Comparison of ENCODE assay signal across 9 mouse cellular contexts in the genomic region with DNA sequence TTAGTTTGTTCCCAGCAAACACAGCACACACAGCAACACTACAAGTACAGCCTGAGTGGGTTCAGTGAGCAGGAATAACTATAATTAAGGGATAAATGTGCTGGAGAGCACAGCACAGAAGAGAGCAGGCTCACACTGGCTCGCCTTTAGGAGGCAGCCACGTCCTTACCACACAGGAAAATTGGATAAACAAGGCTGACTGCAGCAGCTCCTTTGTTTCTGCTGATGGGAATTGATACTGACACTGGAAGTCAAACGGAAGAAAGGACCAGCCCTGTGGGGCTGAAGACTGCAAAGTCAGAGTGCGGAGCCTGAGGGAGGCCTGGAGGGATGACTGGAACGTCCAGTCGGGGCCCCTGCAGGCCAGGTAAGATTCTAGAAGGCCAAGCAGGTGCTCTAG. TPM values are rescaled to one million over a fixed set of nuclear protein-coding genes. Genes with fewer than 3 reads are reported as not detected.
DNase-seq lines count a peak whose midpoint lies in the region; ATAC-seq and TF ChIP-seq lines count a peak whose summit lies in the region.
"Had no signal": no experiment of that assay in that cellular context is flagged by ENCODE, and none has a peak within 500 bp of the region (broad histone marks: within the 10 kb centered on the region; RNA-seq: fewer than 3 reads in every experiment).

No protein-coding gene starts in this region.

- 0 out of 2 replicates have a peak, but pooled peaks cover 3% of the 10 kb centered on the region for H3K36me3 ChIP-seq in kidney, adult 2 months (ENCODE audit: control insufficient read depth, insufficient read depth, low read length)
- peaks cover 20% of the 10 kb centered on the region for H3K36me3 ChIP-seq in embryonic facial prominence, embryonic 12.5 days
- peaks cover 12% of the 10 kb centered on the region for H3K36me3 ChIP-seq in hindbrain, embryonic 16.5 days (ENCODE audit: control insufficient read depth, insufficient read depth, low read length)
- peaks cover 13% of the 10 kb centered on the region; the same call in 1 of the 2 replicates for H3K36me3 ChIP-seq in midbrain, embryonic 16.5 days (ENCODE audit: control insufficient read depth, insufficient read depth, low read length)

- peaks cover 22% of the 10 kb centered on the region for H3K4me1 ChIP-seq in kidney, adult 2 months (ENCODE audit: control insufficient read depth, insufficient read depth, low read length)
- H3K4me1 ChIP-seq in embryonic facial prominence, embryonic 12.5 days, result peaks cover 18% of the 10 kb centered on the region
- peaks cover 30% of the 10 kb centered on the region for H3K4me1 ChIP-seq in hindbrain, embryonic 16.5 days (ENCODE audit: control insufficient read depth, insufficient read depth, low read depth, low read length)
- H3K4me1 ChIP-seq in midbrain, embryonic 16.5 days (ENCODE audit: control insufficient read depth, insufficient read depth, low read length), result peaks cover 28% of the 10 kb centered on the region

- H3K4me3 ChIP-seq in kidney, adult 2 months (ENCODE audit: insufficient read depth, low read depth, low read length), result no peak overlapping the region; the same call in 1 of the 2 replicates
- peak overlapping the region; percentile 97 for H3K4me3 ChIP-seq in embryonic facial prominence, embryonic 12.5 days
- H3K4me3 ChIP-seq in hindbrain, embryonic 16.5 days (ENCODE audit: low read length), result no peak overlapping the region; the same call in 1 of the 2 replicates
- H3K4me3 ChIP-seq in midbrain, embryonic 16.5 days (ENCODE audit: low read depth, low read length), result peak overlapping the region; percentile 25

- peak overlapping the region; percentile 44 for H3K9ac ChIP-seq in embryonic facial prominence, embryonic 12.5 days
- peak overlapping the region; percentile 52 for H3K9ac ChIP-seq in hindbrain, embryonic 16.5 days (ENCODE audit: low read depth, low read length)
- peak overlapping the region; percentile 63 for H3K9ac ChIP-seq in midbrain, embryonic 16.5 days (ENCODE audit: low read depth, low read length)

- H3K9me3 ChIP-seq in embryonic facial prominence, embryonic 12.5 days, result no peaks in the 10 kb centered on the region
- H3K9me3 ChIP-seq in hindbrain, embryonic 16.5 days (ENCODE audit: control insufficient read depth, low read length), result no peaks in the 10 kb centered on the region
- no peaks in the 10 kb centered on the region for H3K9me3 ChIP-seq in midbrain, embryonic 16.5 days (replicated peaks; ENCODE audit: control insufficient read depth, low read length, poor library complexity, severe bottlenecking)

- WGBS in kidney, adult 2 months, result 23% methylated on average over 6 of the region's 6 CpGs
- 46% methylated on average over 6 of the region's 6 CpGs for WGBS in embryonic facial prominence, embryonic 12.5 days
- 37% methylated on average over 6 of the region's 6 CpGs for WGBS in hindbrain, embryonic 16.5 days
- 40% methylated on average over 6 of the region's 6 CpGs for WGBS in midbrain, embryonic 16.5 days

- no peak for TF ChIP-seq POLR2A in kidney, adult 2 months (IDR thresholded peaks at IDR 0.05; ENCODE audit: low read depth, low read length)

- intact Hi-C loops in gastrocnemius, postnatal 14 days (cut with DNase I; ENCODE audit: low total_unique reads), result loop anchor here (10.0 kb wide), 1 partner anchor 105 kb away; the partner anchor contains the start of gene Capn1

- ATAC-seq in embryonic facial prominence, embryonic 12.5 days (ENCODE audit: insufficient number of reproducible peaks, insufficient read depth, low FRiP score, low TSS enrichment), result no peak
- peak; percentile 12; the same call in 1 of the 2 replicates for ATAC-seq in hindbrain, embryonic 16.5 days
- ATAC-seq in midbrain, embryonic 16.5 days, result no peak

- peak; percentile 28; the same call in 1 of the 2 replicates for TF ChIP-seq CTCF in kidney, adult 2 months (conservative IDR thresholded peaks at IDR 0.05; ENCODE audit: insufficient read depth, insufficient read length, low read depth, low read length)

- H3K4me2 ChIP-seq in embryonic facial prominence, embryonic 12.5 days (replicated peaks), result peak overlapping the region; percentile 72
- H3K4me2 ChIP-seq in hindbrain, embryonic 16.5 days (ENCODE audit: low read length), result peak overlapping the region; percentile 87
- H3K4me2 ChIP-seq in midbrain, embryonic 16.5 days (ENCODE audit: low read length), result peak overlapping the region; percentile 93

- peak overlapping the region; percentile 24 for H3K27ac ChIP-seq in kidney, adult 2 months (ENCODE audit: insufficient read depth, low read depth, low read length)
- H3K27ac ChIP-seq in embryonic facial prominence, embryonic 12.5 days, result peak overlapping the region; percentile 74
- H3K27ac ChIP-seq in hindbrain, embryonic 16.5 days (ENCODE audit: low read depth, low read length), result peak overlapping the region; percentile 52
- peak overlapping the region; percentile 64 for H3K27ac ChIP-seq in midbrain, embryonic 16.5 days (ENCODE audit: low read length)

- no peaks in the 10 kb centered on the region for H3K27me3 ChIP-seq in kidney, adult 2 months (replicated peaks; ENCODE audit: control insufficient read depth, insufficient read depth, low read length)
- no peaks in the 10 kb centered on the region for H3K27me3 ChIP-seq in embryonic facial prominence, embryonic 12.5 days
- H3K27me3 ChIP-seq in hindbrain, embryonic 16.5 days (replicated peaks; ENCODE audit: control insufficient read depth, insufficient read depth, low read length), result no peaks in the 10 kb centered on the region
- no peaks in the 10 kb centered on the region for H3K27me3 ChIP-seq in midbrain, embryonic 16.5 days (ENCODE audit: control insufficient read depth, insufficient read depth, low read depth, low read length)

- DNase-seq in kidney, adult 2 months, result no peak
- no peak for DNase-seq in kidney, adult 18-20 months
- no peak for DNase-seq in thymus, postnatal 25 days
- no peak for DNase-seq in gastrocnemius, postnatal 14 days
- no peak for DNase-seq in gastrocnemius, postnatal 4 days (ENCODE audit: low spot score in 2 of 2)
- DNase-seq: kidney, postnatal 4 days had no signal

RNA-seq across cellular contexts. Expression of gene Dpf2, which starts 2.6 kb away (rescaled TPM):
- 71.5 and 79.7 TPM in 2 replicates for polyA plus RNA-seq in kidney, adult 2 months (2012; rRNA removed)
- polyA plus RNA-seq in embryonic facial prominence, embryonic 12.5 days (2016; fragmentation: Nextera tagmentation; extraction: Ambion mirVana), result 192 and 207 TPM in 2 replicates
- polyA plus RNA-seq in hindbrain, embryonic 16.5 days (2015; fragmentation: Nextera tagmentation; extraction: Ambion mirVana), result 94.0 and 117 TPM in 2 replicates
- 105 and 121 TPM in 2 replicates for polyA plus RNA-seq in midbrain, embryonic 16.5 days (2015; fragmentation: Nextera tagmentation; extraction: Ambion mirVana)
- 10 to 100 TPM; 71.9 to 78.2 TPM for total RNA-seq in gastrocnemius, postnatal 14 days (2021)
- total RNA-seq in gastrocnemius, postnatal 4 days (2021), result 100 to 1,000 TPM in 1 of 2 experiments, 10 to 100 TPM in 1; 97.8 to 121 TPM

RNA-seq across cellular contexts. Expression of gene Cdc42ep2, which starts 14.4 kb away (rescaled TPM):
- 12.0 and 12.2 TPM in 2 replicates for polyA plus RNA-seq in kidney, adult 2 months (2012; rRNA removed)
- 3.6 and 4.2 TPM in 2 replicates for polyA plus RNA-seq in embryonic facial prominence, embryonic 12.5 days (2016; fragmentation: Nextera tagmentation; extraction: Ambion mirVana)
- 22.2 and 23.4 TPM in 2 replicates for polyA plus RNA-seq in hindbrain, embryonic 16.5 days (2015; fragmentation: Nextera tagmentation; extraction: Ambion mirVana)
- polyA plus RNA-seq in midbrain, embryonic 16.5 days (2015; fragmentation: Nextera tagmentation; extraction: Ambion mirVana), result 16.0 and 20.4 TPM in 2 replicates
- 10 to 100 TPM; 14.4 to 18.3 TPM for total RNA-seq in gastrocnemius, postnatal 14 days (2021)
- 10 to 100 TPM; 23.1 to 27.4 TPM for total RNA-seq in gastrocnemius, postnatal 4 days (2021)

RNA-seq across cellular contexts. Expression of gene Tigd3, which starts 16.3 kb away (rescaled TPM):
- 0.52 and 0.73 TPM in 2 replicates for polyA plus RNA-seq in kidney, adult 2 months (2012; rRNA removed)
- 5.3 and 6.3 TPM in 2 replicates for polyA plus RNA-seq in embryonic facial prominence, embryonic 12.5 days (2016; fragmentation: Nextera tagmentation; extraction: Ambion mirVana)
- 10.0 and 10.2 TPM in 2 replicates for polyA plus RNA-seq in hindbrain, embryonic 16.5 days (2015; fragmentation: Nextera tagmentation; extraction: Ambion mirVana)
- 13.4 and 14.6 TPM in 2 replicates for polyA plus RNA-seq in midbrain, embryonic 16.5 days (2015; fragmentation: Nextera tagmentation; extraction: Ambion mirVana)
- total RNA-seq in gastrocnemius, postnatal 14 days (2021), result under 1 TPM; 0.42 to 0.66 TPM
- 1 to 10 TPM; 1.5 to 2.6 TPM for total RNA-seq in gastrocnemius, postnatal 4 days (2021)

RNA-seq across cellular contexts. Expression of gene Slc25a45, which starts 32.6 kb away (rescaled TPM):
- polyA plus RNA-seq in kidney, adult 2 months (2012; rRNA removed), result 52.7 and 63.4 TPM in 2 replicates
- polyA plus RNA-seq in embryonic facial prominence, embryonic 12.5 days (2016; fragmentation: Nextera tagmentation; extraction: Ambion mirVana), result 2.0 and 3.1 TPM in 2 replicates
- 2.2 and 2.6 TPM in 2 replicates for polyA plus RNA-seq in hindbrain, embryonic 16.5 days (2015; fragmentation: Nextera tagmentation; extraction: Ambion mirVana)
- 2.0 and 2.2 TPM in 2 replicates for polyA plus RNA-seq in midbrain, embryonic 16.5 days (2015; fragmentation: Nextera tagmentation; extraction: Ambion mirVana)
- total RNA-seq in gastrocnemius, postnatal 14 days (2021), result 1 to 10 TPM; 2.1 to 2.3 TPM
- 1 to 10 TPM; 3.7 to 3.8 TPM for total RNA-seq in gastrocnemius, postnatal 4 days (2021)

RNA-seq across cellular contexts. Expression of gene Frmd8, which starts 35.1 kb away (rescaled TPM):
- 18.5 and 23.1 TPM in 2 replicates for polyA plus RNA-seq in kidney, adult 2 months (2012; rRNA removed)
- polyA plus RNA-seq in embryonic facial prominence, embryonic 12.5 days (2016; fragmentation: Nextera tagmentation; extraction: Ambion mirVana), result 35.3 and 41.4 TPM in 2 replicates
- 18.1 and 20.1 TPM in 2 replicates for polyA plus RNA-seq in hindbrain, embryonic 16.5 days (2015; fragmentation: Nextera tagmentation; extraction: Ambion mirVana)
- polyA plus RNA-seq in midbrain, embryonic 16.5 days (2015; fragmentation: Nextera tagmentation; extraction: Ambion mirVana), result 14.7 and 16.5 TPM in 2 replicates
- 1 to 10 TPM; 7.1 to 7.7 TPM for total RNA-seq in gastrocnemius, postnatal 14 days (2021)
- total RNA-seq in gastrocnemius, postnatal 4 days (2021), result 10 to 100 TPM; 16.2 to 16.7 TPM

Comparison
In these comparisons a context has a peak if more than half of its experiments do, and no peak if none do; other contexts are left out.
1. H3K27ac ChIP-seq: peak in every context shown above with its lines; median percentile 74 in embryonic facial prominence, embryonic 12.5 days; 64 in midbrain, embryonic 16.5 days; 52 in hindbrain, embryonic 16.5 days; 24 in kidney, adult 2 months.
2. H3K4me3 ChIP-seq: peak in embryonic facial prominence, embryonic 12.5 days (single experiment) and midbrain, embryonic 16.5 days (single experiment); none in kidney, adult 2 months (single experiment) and hindbrain, embryonic 16.5 days (single experiment).
3. Peak in every context shown above with its lines, with median percentiles within 50 percentile points of each other: H3K4me2 ChIP-seq and H3K9ac ChIP-seq.